8 mouse cellular contexts compared by ENCODE assay signal in the genomic region with DNA sequence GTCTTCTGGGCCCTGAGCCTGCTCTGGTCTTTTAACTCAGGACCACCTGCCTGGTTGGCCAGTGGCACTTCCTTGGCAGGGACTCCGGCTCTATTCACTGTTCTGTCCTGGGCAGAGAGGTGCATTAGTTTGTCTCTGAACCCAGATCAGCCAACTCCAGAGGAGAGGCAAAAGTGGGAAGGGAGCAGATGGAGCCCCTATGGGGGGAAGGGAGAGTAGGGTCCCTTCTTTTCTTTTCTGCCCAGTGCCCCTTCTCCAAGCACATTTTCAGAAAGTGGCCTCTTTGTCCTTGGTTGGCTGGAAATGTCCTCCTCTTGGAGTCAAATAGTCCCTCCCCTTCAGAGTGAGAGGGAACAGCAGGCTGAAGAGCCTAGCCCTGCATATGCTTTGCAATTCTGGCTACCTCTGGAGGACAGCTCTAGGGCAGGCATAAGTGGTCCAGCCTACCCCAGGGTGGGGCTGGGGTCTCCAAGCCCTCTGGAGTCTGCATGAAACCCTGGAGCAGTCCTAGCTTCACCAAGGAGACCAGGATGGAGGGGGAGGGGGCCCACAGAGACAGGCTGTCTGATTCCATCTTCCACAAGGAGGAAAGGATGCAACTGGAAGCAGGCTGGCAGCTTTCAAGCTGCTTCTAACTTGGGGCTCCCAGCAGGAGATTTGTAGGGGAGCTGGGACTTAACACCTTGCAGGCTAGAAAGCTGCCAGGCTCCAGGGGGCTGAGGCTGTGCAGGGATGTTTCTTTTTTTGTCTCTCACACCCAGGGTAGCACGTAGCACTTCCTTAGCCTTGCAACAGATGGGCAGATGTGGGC. TPM values are rescaled to one million over a fixed set of nuclear protein-coding genes. Genes with fewer than 3 reads are reported as not detected.
DNase-seq lines count a peak whose midpoint lies in the region; ATAC-seq lines count a peak whose summit lies in the region.

No protein-coding gene starts in this region.

- 0 out of 2 replicates have a peak, but pooled peaks cover 4% of the 10 kb centered on the region for H3K27me3 ChIP-seq in hindbrain, embryonic 10.5 days (ENCODE audit: insufficient read depth, poor library complexity, severe bottlenecking)

- H3K4me1 ChIP-seq in hindbrain, embryonic 10.5 days (replicated peaks) = peaks cover 12% of the 10 kb centered on the region

- 40% methylated on average over 2 of the region's 2 CpGs for WGBS in hindbrain, embryonic 10.5 days

- DNase-seq in layer of hippocampus, adult 11-12 months (ENCODE audit: low spot score) = peak; percentile 43
- no peak for DNase-seq in layer of hippocampus, adult 9-10 months (ENCODE audit: low spot score)
- no peak for DNase-seq in hindbrain, embryonic 10.5 days (ENCODE audit: low spot score)
- peak; percentile 73 to 82 for DNase-seq in left cerebral cortex, postnatal 14 days (ENCODE audit: low spot score in 2 of 2)
- DNase-seq in right cerebral cortex, postnatal 14 days = peak; percentile 53
- DNase-seq in kidney, postnatal 25 days = no peak
- no peak for DNase-seq in urinary bladder, adult 2 months (ENCODE audit: low spot score)

- ATAC-seq in erythroid progenitor cell, adult 5-6 weeks (replicated peaks; ENCODE audit: low FRiP score, poor library complexity, severe bottlenecking) = no peak; the same call in 1 of the 2 replicates

- H3K36me3 ChIP-seq in hindbrain, embryonic 10.5 days = no peaks in the 10 kb centered on the region

- no peak overlapping the region for H3K4me3 ChIP-seq in hindbrain, embryonic 10.5 days

- no peaks in the 10 kb centered on the region for H3K9me3 ChIP-seq in hindbrain, embryonic 10.5 days

- intact Hi-C loops in left cerebral cortex, postnatal 14 days (cut with DNase I) = loop anchor here (5.0 to 10.0 kb wide), 3 partner anchors 58 to 146 kb away; a partner anchor contains a TSS

- peak overlapping the region; percentile 45 for H3K27ac ChIP-seq in hindbrain, embryonic 10.5 days

RNA-seq across cellular contexts. Expression of a gene that starts 49.3 kb away (rescaled TPM):
- polyA plus RNA-seq in hindbrain, embryonic 10.5 days (2016; fragmentation: Nextera tagmentation; extraction: Ambion mirVana) = 0.51 and 0.68 TPM in 2 replicates
- 10 to 100 TPM; 34.4 to 35.9 TPM for total RNA-seq in left cerebral cortex, postnatal 14 days (2021)
- total RNA-seq in erythroid progenitor cell, adult 5-6 weeks (2015; ENCODE audit: low replicate concordance) = not detected in 2 replicates
- not detected in 2 replicates for total RNA-seq in erythroid progenitor cell, adult 5-6 weeks (2017; ENCODE audit: low replicate concordance)
- 84.8 and 91.0 TPM in 2 replicates for polyA plus RNA-seq in urinary bladder, adult 2 months (2012; rRNA removed)

RNA-seq across cellular contexts. Expression of a gene that starts 59.3 kb away (rescaled TPM):
- 5.9 and 10.9 TPM in 2 replicates for polyA plus RNA-seq in hindbrain, embryonic 10.5 days (2016; fragmentation: Nextera tagmentation; extraction: Ambion mirVana)
- 1,000 to 10,000 TPM; 2,125 to 2,199 TPM for total RNA-seq in left cerebral cortex, postnatal 14 days (2021)
- not detected in 2 replicates for total RNA-seq in erythroid progenitor cell, adult 5-6 weeks (2015; ENCODE audit: low replicate concordance)
- not detected in 2 replicates for total RNA-seq in erythroid progenitor cell, adult 5-6 weeks (2017; ENCODE audit: low replicate concordance)
- polyA plus RNA-seq in urinary bladder, adult 2 months (2012; rRNA removed) = 0.13 and 0.17 TPM in 2 replicates

Comparison
In these comparisons a context has a peak if more than half of its experiments do, and no peak if none do; other contexts are left out.
1. DNase-seq: peak in layer of hippocampus, adult 11-12 months (single experiment), left cerebral cortex, postnatal 14 days (2 of 2) and right cerebral cortex, postnatal 14 days (single experiment); none in layer of hippocampus, adult 9-10 months (single experiment), hindbrain, embryonic 10.5 days (single experiment), kidney, postnatal 25 days (0 of 2) and urinary bladder, adult 2 months (single experiment).
2. RNA of a gene that starts 49.3 kb away (total RNA-seq): 34.4 to 35.9 TPM in left cerebral cortex, postnatal 14 days; not detected in erythroid progenitor cell, adult 5-6 weeks; every median in the first group is over 10 times any median in the second.
3. RNA of a gene that starts 59.3 kb away (total RNA-seq): 2,125 to 2,199 TPM in left cerebral cortex, postnatal 14 days; not detected in erythroid progenitor cell, adult 5-6 weeks; every median in the first group is over 1,000 times any median in the second.